Mouse (Mus musculus) heart, postnatal 36 days (tissue): ENCODE data around the gene Selenbp1. TPM values are rescaled to one million over a fixed set of nuclear protein-coding genes. Genes with fewer than 3 reads are reported as not detected.
A peak's percentile ranks its signal among the peaks of the same experiment; 100 is the strongest.
"Not testable (repeated sequence)": the region's sequence is repeated elsewhere in the genome, so short reads cannot be mapped to it uniquely, and the experiment has no call there.

Experiments used
- DNase-seq, 2 experiments: peaks; one replicate each; pipeline ENCODE4 v3.0.0; 2021 to 2022
- intact Hi-C: fragments of 180-260 bp; cut with DNase I; formaldehyde crosslinking; loops from one replicate; pipeline ENCODE4 v1.15.1; 2025
- total RNA-seq, 2 experiments: library from RNA; stranded (reverse); gene quantifications; 2 replicates each; pipeline ENCODE4 v1.2.3; 2021

Gene Selenbp1
- total RNA-seq, result 100 to 1,000 TPM; 110 to 122 TPM

- intact Hi-C loops, result loop anchor here (5.0 kb wide), 1 partner anchor 241 kb away; the partner anchor contains the start of gene Selenbp2
- DNase-seq, result peak; percentile 89 to 95
These were observed at the start of gene Selenbp1 for GRCm38 (mm10) chr3:94932809-94933564. Gene Selenbp1, plus strand, starts transcription at chr3:94933056.

GRCm38 (mm10) chr3:94886316-94887224 is 46.3 kb upstream of the Selenbp1 start, which contains the start of gene Psmb4:
Gene Psmb4, minus strand, starts transcription at chr3:94886961.
- DNase-seq, result peak; percentile 85 to 86
- intact Hi-C loops, result loop anchor here (2.0 to 5.0 kb wide), 2 partner anchors 50 to 111 kb away; partner anchors contain the start of gene Pogz

GRCm38 (mm10) chr3:94888595-94888994 is 44.3 kb upstream of the Selenbp1 start:
- DNase-seq, result no peak
- intact Hi-C loops, result loop anchor here (2.0 to 5.0 kb wide), 2 partner anchors 14 to 109 kb away; no protein-coding TSS in a partner anchor

GRCm38 (mm10) chr3:94894076-94894475 is 38.8 kb upstream of the Selenbp1 start:
- intact Hi-C loops, result no loop called here
- no peak for DNase-seq

- peak; percentile 63 to 67 for DNase-seq
- intact Hi-C loops, result loop anchor here (2.0 kb wide), 4 partner anchors 14 to 536 kb away; no protein-coding TSS in a partner anchor
These were observed 30.1 kb upstream of the Selenbp1 start for GRCm38 (mm10) chr3:94902747-94903146.

GRCm38 (mm10) chr3:94904759-94905158 is 28.1 kb upstream of the Selenbp1 start:
- intact Hi-C loops, DNase-seq: not testable (repeated sequence)

- intact Hi-C loops, result no loop called here
- no peak for DNase-seq
These were observed 26.4 kb upstream of the Selenbp1 start for GRCm38 (mm10) chr3:94906482-94906881.

- DNase-seq, result no peak
- intact Hi-C loops, result no loop called here
These were observed 21.7 kb upstream of the Selenbp1 start for GRCm38 (mm10) chr3:94911050-94911693.

- intact Hi-C loops, result no loop called here
- no peak for DNase-seq
These were observed 19.1 kb upstream of the Selenbp1 start for GRCm38 (mm10) chr3:94913801-94914200.

GRCm38 (mm10) chr3:94915903-94916741 is 16.7 kb upstream of the Selenbp1 start:
- intact Hi-C loops, result no loop called here
- DNase-seq, result no peak

GRCm38 (mm10) chr3:94917816-94918361 is 15.0 kb upstream of the Selenbp1 start:
- intact Hi-C loops, result no loop called here
- DNase-seq, result no peak

- intact Hi-C loops, result no loop called here
- DNase-seq, result no peak
These were observed 14.0 kb upstream of the Selenbp1 start for GRCm38 (mm10) chr3:94918845-94919244.

- intact Hi-C loops, result no loop called here
- DNase-seq, result no peak
These were observed 11.8 kb upstream of the Selenbp1 start for GRCm38 (mm10) chr3:94921104-94921503.

- intact Hi-C loops, result no loop called here
These were observed 10.5 kb upstream of the Selenbp1 start for GRCm38 (mm10) chr3:94922333-94922732.

GRCm38 (mm10) chr3:94924688-94925087 is 8.2 kb upstream of the Selenbp1 start:
- DNase-seq, result no peak

More at GRCm38 (mm10) chr3:94922333-94922732, 10.5 kb upstream of the Selenbp1 start:
- DNase-seq, result no peak

GRCm38 (mm10) chr3:94926301-94926736 is 6.5 kb upstream of the Selenbp1 start:
- intact Hi-C loops, DNase-seq: not testable (repeated sequence)

More at GRCm38 (mm10) chr3:94924688-94925087, 8.2 kb upstream of the Selenbp1 start:
- intact Hi-C loops, result no loop called here

- intact Hi-C loops, DNase-seq: not testable (repeated sequence)
These were observed 3.9 kb upstream of the Selenbp1 start for GRCm38 (mm10) chr3:94928979-94929378.

- peak; percentile 22 to 52 for DNase-seq
- intact Hi-C loops, result loop anchor here (5.0 kb wide), 1 partner anchor 238 kb away; the partner anchor contains the start of gene Selenbp2
These were observed 2.2 kb upstream of the Selenbp1 start for GRCm38 (mm10) chr3:94930386-94931266.
